Mouse (Mus musculus) activated CD4-positive, CD25-positive, alpha-beta regulatory T cell (primary cell): ENCODE results near the gene Foxo4. TPM values are rescaled to one million over a fixed set of nuclear protein-coding genes. Genes with fewer than 3 reads are reported as not detected.

ENCODE experiments used
- polyA plus RNA-seq, 2 experiments: library from polyadenylated mRNA; unstranded; fragments of 100-300 nt; shearing (Covaris generic); gene quantifications; one replicate each; pipeline ENCODE4 v1.2.1; 2017

The Foxo4 gene
- 1 to 10 TPM; 2.2 TPM for polyA plus RNA-seq

DNA sequence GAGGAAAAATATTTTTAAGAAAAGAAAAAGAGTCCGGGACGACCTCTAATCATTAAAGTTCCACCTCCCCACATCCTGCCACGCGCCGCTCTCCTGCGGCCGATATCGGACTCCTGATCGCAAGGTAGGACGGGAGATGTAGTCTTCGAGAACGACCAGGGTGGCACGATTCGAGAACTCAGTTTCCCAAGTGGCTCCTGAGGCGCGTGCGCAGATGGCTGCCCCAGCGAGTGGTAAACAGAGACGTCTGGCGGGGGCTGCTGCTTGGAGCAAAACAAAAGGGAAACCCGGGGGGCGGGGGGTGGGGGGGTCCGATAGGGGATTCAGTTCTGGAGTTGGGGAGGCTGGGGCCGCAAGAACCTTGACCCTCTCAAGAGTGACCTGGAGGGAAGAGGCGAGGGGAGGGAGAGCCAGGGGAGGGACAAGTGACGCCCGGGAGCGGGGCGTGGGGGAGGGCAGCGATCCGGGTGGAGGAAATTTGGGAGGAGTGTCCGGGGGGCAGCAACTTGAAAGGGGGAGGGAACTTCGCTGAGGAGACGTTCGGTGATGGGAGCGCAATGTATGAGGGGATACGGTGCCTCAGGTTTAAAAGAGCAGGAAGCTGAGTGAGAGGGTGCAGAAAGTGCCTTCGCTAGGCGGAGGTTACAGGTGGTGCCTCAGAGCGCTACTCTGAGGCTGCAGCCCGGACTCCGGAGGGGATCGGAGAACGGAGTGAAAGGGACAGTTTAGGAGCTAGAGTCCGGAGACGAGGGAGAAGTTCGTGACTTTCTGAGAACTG lies at the start of gene Foxo4:
Gene Foxo4, plus strand, starts transcription at position 577 of the 778 bp plus-strand sequence.

DNA sequence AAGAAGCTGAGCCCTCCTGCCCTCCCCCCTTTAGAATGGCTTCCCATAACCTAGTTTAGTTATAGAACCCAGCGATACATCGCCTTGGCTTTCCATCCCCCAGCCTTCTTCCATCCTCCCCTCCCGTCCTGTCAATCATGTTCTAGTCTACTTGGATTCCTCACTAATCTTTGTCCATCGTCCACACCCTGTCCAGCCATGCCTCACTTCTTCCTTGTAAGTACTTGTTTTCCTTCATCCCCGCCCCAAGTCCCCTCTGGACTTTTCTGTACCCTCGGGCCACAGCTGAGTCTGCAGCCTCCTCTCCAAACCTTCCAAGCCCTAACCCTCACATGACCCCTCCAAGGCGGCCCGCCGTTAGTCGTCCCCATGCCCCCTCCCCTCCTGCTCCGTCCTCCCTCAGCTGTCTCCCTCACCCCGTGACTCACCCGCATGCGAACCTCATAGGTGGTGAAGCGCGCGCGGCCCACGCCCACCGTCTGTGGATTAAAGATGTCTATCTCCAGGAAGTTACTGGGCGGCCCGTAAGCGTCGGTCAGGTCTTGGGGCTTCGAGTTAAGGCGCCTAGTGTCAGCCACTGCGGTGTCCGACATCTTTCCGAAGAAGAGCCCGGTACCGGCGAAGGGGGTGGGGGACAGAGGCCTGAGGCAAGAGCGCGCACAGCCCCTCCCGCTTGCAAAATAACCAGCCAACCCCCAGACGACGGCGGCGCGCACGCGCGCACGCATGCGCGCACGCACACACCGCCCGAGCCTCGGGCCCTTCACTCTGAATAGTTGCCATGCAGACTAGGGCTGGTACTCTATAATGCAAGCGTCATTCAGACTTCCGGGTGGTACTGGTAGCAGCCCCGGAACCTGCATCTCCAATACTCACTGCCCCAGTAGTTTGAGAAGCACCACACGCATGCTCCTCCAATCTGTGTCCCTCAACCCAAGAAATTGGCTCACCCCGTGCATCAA lies 32.2 kb upstream of the Foxo4 start, which contains the start of gene Snx12:
Gene Snx12, minus strand, starts transcription at position 730 of the 962 bp plus-strand sequence.

GRCm38 (mm10) chrX:101263892-101264291 lies 9.6 kb downstream of the Foxo4 start, which contains the start of gene Gm614:
Gene Gm614 (minus strand): TSS chrX:101263992.

GRCm38 (mm10) chrX:101268025-101268754 lies 13.9 kb downstream of the Foxo4 start, which contains the start of gene Il2rg:
Gene Il2rg (minus strand): TSS chrX:101268255.

GRCm38 (mm10) chrX:101268755-101269124 lies 14.4 kb downstream of the Foxo4 start, which contains the start of gene Gm20489:
Gene Gm20489 (minus strand): TSS chrX:101269023.

GRCm38 (mm10) chrX:101273875-101274738 lies 19.8 kb downstream of the Foxo4 start, which contains the start of gene Med12:
Gene Med12 (plus strand): TSS chrX:101274030.

DNA sequence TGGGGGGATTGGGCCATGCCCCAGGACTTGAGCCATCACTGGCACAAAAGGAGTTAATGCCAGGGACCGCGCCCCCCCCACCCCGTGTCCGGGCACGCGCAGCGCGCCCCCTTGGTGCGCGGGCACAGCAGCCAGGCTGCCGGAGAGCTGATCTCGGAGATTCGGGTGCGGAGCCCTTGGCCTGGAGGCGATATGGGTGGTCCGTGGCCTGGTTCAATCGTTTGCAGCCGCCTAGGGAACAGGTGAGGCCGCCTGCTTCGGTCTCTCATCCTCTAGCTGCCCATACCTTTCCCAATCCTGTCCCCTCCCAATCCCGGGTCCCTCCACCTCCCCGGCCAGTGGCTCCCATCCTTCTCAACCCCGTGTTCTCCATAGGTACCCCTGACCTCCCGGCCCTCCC lies 44.7 kb downstream of the Foxo4 start, which contains the start of gene Nlgn3:
Gene Nlgn3, plus strand, starts transcription at position 114 of the 400 bp plus-strand sequence.

Other genes starting within 250 kb of the Foxo4 start
- not detected for gene Tex11, start 194.9 kb upstream of the Foxo4 start, polyA plus RNA-seq
- gene Slc7a3, start 168.5 kb upstream of the Foxo4 start, polyA plus RNA-seq: not detected
- 10 to 100 TPM; 49.0 to 62.8 TPM for gene Snx12, start 32.0 kb upstream of the Foxo4 start, polyA plus RNA-seq
- gene Gm614, start 9.5 kb downstream of the Foxo4 start, polyA plus RNA-seq: 1 to 10 TPM; 2.3 to 4.0 TPM
- 1,000 to 10,000 TPM; 1,270 to 1,829 TPM for gene Il2rg, start 13.7 kb downstream of the Foxo4 start, polyA plus RNA-seq
- gene Gm20489, start 14.5 kb downstream of the Foxo4 start, polyA plus RNA-seq: not detected
- 10 to 100 TPM; 52.0 to 84.8 TPM for gene Med12, start 19.5 kb downstream of the Foxo4 start, polyA plus RNA-seq
- gene Nlgn3, start 44.6 kb downstream of the Foxo4 start, polyA plus RNA-seq: under 1 TPM in 1 of 2 experiments, not detected in 1; 0.28 TPM
- gene Gjb1, start 121.8 kb downstream of the Foxo4 start, polyA plus RNA-seq: not detected
- 10 to 100 TPM; 14.0 to 15.8 TPM for gene Zmym3, start 166.3 kb downstream of the Foxo4 start, polyA plus RNA-seq
- 100 to 1,000 TPM; 268 to 276 TPM for gene Nono, start 174.8 kb downstream of the Foxo4 start, polyA plus RNA-seq
- 1 to 10 TPM in 1 of 2 experiments, under 1 TPM in 1; 0.29 to 1.7 TPM for gene Itgb1bp2, start 194.6 kb downstream of the Foxo4 start, polyA plus RNA-seq